Mouse (Mus musculus) bone marrow, adult 2 months (tissue): ENCODE measurements at regions not wholly inside any gene's neighbourhood (a gene's known extent, or its start where the extent isn't known, plus 50 kb on each side); places are given as distances from the start of the nearest gene placed in this dataset.

Source experiments
- H3K27ac ChIP-seq: fragments of 200-500 bp; 2 replicates; pipeline ENCODE4 v1.5.1; 2012; ENCODE audit warnings: low read depth, mild to moderate bottlenecking, control low read depth, inconsistent platforms, low read length; ENCODE audit not compliant: control insufficient read depth, poor library complexity, insufficient read depth
- H3K4me1 ChIP-seq: fragments of 200-500 bp; 2 replicates; pipeline ENCODE4 v1.6.1; 2011; ENCODE audit warnings: low read length; ENCODE audit not compliant: control insufficient read depth, insufficient read depth
- H3K4me3 ChIP-seq: fragments of 200-500 bp; replicated peaks from 2 replicates; pipeline ENCODE3; 2011; ENCODE audit warnings: mild to moderate bottlenecking, low read depth, low read length, control low read depth; ENCODE audit not compliant: control insufficient read depth
- CTCF ChIP-seq: fragments of 200-500 bp; IDR thresholded peaks from 2 replicates; pipeline ENCODE4 v1.5.1; 2011; ENCODE audit warnings: low read length, control low read depth; ENCODE audit not compliant: control insufficient read depth, insufficient read depth
- POLR2A ChIP-seq: fragments of 200-500 bp; IDR thresholded peaks from 2 replicates; pipeline ENCODE4 v1.6.1; 2011; ENCODE audit warnings: low read depth, mild to moderate bottlenecking, control low read depth, low read length, borderline replicate concordance; ENCODE audit not compliant: control insufficient read depth
- WGBS: fragments of 180-500 bp; shearing (Covaris S2); methylation state at CpG from one replicate; pipeline ENCODE4 v1.1.7; 2018; 5-methylcytosine and 5-hydroxymethylcytosine counted together

DNA sequence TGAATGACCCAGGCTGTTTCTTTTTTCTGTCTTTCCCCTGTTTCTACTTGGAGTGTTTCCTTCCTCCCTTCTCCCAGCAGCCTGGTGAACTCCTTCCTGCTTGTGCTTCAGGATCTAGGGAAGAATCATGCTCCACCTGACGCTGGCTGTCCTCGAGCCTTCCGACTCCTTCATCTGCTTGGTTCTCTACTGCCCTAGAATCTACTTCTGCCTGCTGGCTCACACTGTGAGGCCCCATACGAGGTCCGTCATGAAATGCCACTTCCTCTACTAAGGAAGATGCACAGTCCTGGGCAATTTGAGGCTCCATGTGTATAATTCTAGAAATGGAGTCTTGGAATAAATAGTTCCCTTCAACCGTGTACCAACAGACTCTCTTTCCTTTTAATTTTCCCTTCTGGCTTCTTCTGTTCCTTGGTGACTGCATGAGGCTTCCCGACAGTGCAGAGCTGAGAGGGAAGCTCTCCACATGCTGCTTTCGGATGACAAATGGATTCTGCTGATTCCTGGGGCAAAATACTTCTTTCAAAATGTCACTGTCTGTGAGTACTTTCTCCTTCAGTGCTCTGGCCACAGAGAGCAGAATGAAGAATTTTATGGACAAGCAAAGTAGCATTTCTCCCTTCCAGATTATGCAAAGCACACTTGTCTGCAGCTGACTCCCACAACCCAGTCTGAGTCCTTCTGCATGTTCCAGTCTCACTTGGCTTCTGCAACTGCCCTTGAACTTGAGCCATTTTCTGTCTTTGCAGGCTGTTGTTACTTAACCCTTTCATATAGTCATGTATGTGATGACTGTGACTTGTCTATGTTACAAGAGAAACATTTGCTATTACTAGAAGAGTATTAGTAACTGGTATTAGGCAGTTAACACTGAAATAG, 341.1 kb upstream of the Kif2a start:
- TF ChIP-seq POLR2A (no peak), CTCF (no peak)
- no peak overlapping the region for H3K27ac ChIP-seq
- WGBS = 53% methylated on average over 8 of the region's 8 CpGs
- H3K4me3 ChIP-seq = no peak overlapping the region
- H3K4me1 ChIP-seq = no peaks in the 10 kb centered on the region

DNA sequence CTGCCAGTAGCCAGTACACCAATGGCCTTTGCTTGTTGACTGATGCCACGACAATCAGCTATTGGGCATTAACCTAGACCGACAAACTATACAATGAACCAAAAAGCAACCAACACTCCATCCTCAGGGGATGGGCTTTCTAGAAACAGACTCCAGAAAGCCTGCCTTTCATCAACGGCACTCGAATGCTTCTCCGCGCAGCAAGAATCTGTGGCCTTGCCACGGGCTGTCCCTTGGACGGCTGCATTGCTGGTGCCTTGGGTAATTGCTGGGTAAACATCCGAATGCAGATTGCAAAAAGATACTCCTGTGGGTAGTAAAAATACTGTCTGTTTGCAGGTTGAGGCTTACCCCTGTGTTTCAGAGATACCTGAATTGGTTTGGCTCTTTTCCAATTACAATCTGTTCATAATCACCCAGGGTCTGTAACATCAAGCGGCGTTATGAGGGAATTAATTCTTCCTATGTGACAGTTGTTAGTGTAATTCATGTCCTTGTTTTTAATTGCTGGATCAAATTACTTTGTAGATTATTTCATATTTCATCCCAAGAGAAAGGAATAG, 319.0 kb upstream of the Kif2a start:
- TF ChIP-seq POLR2A (no peak), CTCF (no peak)
- 86% methylated on average over 11 of the region's 11 CpGs for WGBS
- no peak overlapping the region for H3K27ac ChIP-seq
- H3K4me3 ChIP-seq = no peak overlapping the region
- no peaks in the 10 kb centered on the region for H3K4me1 ChIP-seq

DNA sequence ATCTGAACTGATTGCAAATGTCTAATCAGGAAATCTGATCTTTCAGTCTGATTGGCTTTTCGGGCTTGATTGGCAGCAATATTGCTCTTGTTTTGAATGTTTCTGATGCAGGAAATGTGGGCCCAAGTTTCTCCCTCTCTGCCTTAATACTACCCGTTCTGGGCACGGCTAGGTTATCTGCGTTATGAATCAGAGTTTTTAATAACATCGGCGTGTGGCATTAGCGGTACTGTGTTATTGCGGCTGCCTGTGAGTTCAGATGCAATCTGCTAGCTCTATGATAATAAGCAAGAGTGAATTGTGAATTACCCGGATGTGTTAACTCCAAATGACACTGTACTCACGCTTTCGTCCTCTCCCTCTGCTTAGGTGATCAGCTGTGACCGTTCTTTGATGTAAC, 316.2 kb upstream of the Kif2a start:
- Histone ChIP-seq H3K4me1 (no peaks in the 10 kb centered on the region), H3K4me3 (no peak overlapping the region), H3K27ac (no peak overlapping the region)
- WGBS = 88% methylated on average over 12 of the region's 12 CpGs
- TF ChIP-seq CTCF (no peak), POLR2A (no peak)

DNA sequence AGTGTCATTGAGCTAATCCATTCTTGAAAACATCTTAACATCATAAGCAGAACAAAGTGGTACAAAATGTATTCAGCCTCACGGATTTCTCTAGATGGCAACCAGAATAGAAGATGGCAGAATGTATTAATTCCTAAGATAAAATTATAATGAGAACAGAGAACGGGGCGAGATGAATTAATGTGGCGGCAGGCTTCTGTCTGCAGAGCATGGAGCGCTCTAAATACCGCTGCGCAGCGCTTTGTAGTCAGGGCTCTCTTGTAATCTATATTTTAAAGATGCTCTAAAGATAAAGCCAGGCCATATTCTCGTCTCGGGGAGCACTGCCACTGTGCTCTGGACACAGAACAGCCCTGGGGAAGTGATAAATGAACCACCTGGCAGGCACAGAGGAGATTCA, 315.2 kb upstream of the Kif2a start:
- WGBS = 91% methylated on average over 10 of the region's 10 CpGs

DNA sequence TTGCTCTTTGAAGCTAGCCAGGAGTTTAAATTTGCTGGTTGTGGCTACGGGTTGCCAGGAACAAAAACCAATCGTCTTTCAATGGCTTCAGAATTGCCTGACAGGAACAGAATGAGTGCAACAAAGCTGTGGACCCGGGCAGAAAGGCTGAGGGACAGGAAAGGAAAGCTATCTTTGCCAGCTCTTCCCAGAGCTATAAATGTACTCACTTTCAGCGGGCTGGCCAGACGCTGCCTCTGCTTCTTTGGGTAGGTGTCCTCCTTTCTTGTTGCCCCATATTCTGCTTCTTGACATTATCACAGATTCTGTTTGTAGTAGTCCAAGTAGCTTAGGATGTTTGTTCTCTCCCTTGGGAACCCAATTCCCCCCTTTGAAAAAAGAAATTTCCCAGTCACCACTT, 307.4 kb upstream of the Kif2a start:
- Histone ChIP-seq H3K4me3 (no peak overlapping the region), H3K4me1 (no peaks in the 10 kb centered on the region), H3K27ac (no peak overlapping the region)
- 72% methylated on average over 5 of the region's 5 CpGs for WGBS
- TF ChIP-seq POLR2A = no peak
- TF ChIP-seq CTCF = no peak

More for the DNA sequence above, 315.2 kb upstream of the Kif2a start:
- H3K4me1 ChIP-seq = no peaks in the 10 kb centered on the region
- no peak for TF ChIP-seq POLR2A
- no peak overlapping the region for H3K4me3 ChIP-seq
- no peak overlapping the region for H3K27ac ChIP-seq

DNA sequence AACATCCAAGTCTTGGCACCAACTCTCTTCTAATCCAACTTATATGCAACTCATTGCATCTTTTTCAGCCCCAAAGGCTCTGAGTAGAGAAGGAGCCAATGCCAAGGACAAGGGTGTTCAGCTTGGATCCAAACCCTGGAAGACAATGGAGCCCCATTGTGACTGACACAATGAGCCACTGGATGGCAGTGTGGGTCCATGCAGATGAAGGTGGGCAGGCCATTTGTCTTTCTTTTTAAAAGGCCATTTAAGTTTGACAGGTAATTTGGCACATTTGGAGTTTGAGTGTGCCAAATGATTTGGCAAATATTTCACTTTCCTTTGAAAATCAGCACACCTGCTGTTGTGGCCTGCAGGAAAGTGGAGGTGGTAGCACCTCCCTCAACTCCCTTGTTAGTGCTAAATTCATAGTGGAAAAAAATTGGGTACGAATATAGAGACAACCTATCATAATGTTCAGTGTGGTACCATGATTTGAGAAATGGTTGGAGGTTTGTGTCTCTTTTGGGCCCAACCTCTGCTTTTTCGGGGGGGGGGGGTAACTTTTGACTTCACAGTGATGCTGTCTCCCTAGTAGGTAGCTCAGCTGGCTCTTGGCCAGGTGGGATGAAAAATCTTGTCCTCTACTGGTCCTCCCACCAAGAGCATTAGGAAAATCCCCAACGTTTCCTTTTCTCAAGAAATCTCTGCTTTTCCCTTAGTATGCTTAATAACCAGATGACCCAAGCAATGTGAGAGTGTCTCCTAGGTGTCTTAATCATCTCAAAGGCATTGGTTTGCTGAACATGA, 304.0 kb upstream of the Kif2a start:
- Histone ChIP-seq H3K4me1 (no peaks in the 10 kb centered on the region), H3K4me3 (no peak overlapping the region), H3K27ac (no peak overlapping the region)
- TF ChIP-seq CTCF (peak; percentile 56), POLR2A (no peak)
- 54% methylated on average over 3 of the region's 3 CpGs for WGBS

DNA sequence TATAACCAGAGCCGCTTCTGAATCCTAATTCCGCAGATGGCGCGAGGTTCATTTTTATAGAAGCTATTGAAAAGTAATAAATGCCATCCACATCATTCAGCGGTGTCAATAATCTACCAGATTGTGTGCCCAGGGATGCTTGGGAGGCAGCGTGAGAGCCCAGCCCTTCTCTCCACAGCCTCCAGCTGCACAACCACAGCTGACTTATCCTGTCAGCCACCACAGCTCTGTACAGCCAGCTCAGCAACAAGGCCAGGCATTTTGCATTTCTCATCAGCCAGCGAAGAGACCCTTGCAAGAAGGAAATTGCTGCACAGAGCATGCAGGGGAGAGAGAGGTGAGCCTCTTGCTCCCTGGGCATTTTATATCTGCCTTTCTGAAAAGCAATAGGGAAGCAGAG, 292.8 kb upstream of the Kif2a start:
- WGBS = 88% methylated on average over 7 of the region's 7 CpGs
- TF ChIP-seq CTCF (no peak), POLR2A (no peak)
- H3K4me1 ChIP-seq = no peaks in the 10 kb centered on the region
- H3K4me3 ChIP-seq = no peak overlapping the region
- H3K27ac ChIP-seq = no peak overlapping the region

DNA sequence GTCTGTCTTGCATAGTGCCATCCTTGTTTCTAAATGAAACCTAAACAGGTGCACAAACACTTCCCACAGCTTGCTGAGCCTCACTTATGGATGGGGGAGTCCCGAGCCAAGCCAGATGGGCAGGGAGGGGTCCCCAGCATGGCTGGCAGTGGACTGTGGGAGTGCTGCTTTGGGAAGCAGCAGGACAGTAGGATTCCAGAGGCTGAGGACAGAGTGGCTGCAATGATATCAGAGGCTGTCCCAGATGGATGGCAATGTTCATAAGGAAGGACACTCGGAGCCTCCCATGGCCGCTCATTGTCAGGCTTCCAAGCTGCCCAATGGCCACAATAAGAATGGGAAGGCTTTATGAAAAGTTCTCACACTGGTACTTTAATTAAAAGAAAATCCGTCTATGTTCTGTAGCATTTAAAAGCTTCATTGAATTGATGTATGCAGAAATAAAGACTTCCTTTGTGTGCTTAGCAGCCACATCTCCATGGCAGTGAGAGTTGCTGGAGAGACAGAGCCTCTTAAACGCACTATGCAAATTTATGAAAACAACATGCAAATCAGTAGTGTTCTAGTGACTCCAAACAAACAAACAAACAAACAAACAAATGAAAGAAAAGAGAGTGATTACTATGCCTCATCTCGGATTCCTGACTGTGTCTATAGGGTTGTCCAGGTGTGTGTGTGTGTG, 287.2 kb upstream of the Kif2a start:
- H3K4me3 ChIP-seq = no peak overlapping the region
- WGBS = 69% methylated on average over 6 of the region's 6 CpGs
- no peak overlapping the region for H3K27ac ChIP-seq
- no peaks in the 10 kb centered on the region for H3K4me1 ChIP-seq
- no peak for TF ChIP-seq CTCF
- TF ChIP-seq POLR2A = no peak
